Mouse (Mus musculus): ENCODE measurements around the gene Hectd1.

- TF ChIP-seq POLR2A (IDR thresholded peaks at IDR 0.05; ENCODE audit: control insufficient read depth, low read depth, low read length): no peak
- no peak for TF ChIP-seq CTCF (IDR thresholded peaks at IDR 0.05; ENCODE audit: control insufficient read depth, insufficient read depth, insufficient replicate concordance, low read depth, low read length)
These were observed 119.6 kb downstream of the Hectd1 start for GRCm38 (mm10) chr12:51709741-51710140.

Measured in testis, adult 2 months (tissue).